Mouse (Mus musculus): ENCODE results near the gene Aifm2.
A peak's percentile ranks its signal among the peaks of the same experiment; 100 is the strongest.

The Aifm2 gene

DNA sequence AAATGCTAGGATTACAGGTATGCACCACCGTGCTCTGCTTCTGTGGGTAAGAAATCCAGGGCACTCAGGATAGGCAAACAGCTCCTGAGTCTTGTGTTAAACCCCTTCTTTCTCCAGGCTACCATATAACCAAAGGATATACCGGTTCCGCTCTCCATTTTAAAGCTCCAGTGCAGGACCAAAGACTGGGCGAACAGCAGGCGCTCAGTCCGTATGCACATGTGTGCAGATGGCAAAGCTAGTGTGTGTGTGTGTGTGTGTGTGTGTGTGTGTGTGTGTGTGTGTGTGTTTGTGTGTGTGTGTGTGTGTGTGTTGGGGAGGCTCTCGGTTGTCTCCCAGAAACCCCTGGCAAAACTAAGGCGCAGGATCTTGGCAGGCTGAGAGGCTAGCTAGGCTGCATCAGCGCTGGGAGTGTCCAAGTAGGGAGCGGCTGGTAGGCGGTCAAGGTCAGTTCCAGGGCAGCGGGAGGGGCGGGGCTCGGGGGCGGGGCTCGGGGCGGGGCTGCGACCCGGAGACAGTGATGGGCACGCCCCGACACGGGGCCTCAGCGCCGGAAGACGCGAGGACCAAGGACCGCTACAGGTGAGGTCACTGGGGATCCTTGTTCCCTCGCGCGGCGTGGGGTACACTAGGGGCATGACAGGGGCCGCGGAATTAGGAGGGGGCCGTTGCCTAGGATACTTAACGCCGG lies at the start of gene Aifm2:
TSS of gene Aifm2 (plus strand) at position 493 of the 691 bp plus-strand sequence.
- DNase-seq: no peak

DNA sequence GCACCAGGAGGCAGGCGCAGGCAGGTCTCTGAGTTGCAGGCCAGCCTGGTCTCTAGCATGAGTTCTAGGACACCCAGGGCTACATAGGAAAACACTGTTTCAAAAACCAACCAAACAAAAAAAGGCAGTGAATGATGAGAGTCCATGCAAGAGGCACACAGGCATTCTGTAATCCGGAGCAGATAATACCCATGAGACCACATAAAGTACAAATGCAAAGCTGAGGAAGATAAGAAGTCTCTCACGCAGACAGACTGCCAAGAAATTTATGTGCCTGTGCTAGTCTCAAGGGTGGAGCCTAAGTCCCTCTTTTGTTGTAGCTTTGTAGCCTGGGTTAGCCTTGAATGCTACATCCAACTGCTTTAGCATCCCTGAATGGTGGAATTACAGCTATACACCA lies 49.4 kb upstream of the Aifm2 start:
- no peak for DNase-seq

DNA sequence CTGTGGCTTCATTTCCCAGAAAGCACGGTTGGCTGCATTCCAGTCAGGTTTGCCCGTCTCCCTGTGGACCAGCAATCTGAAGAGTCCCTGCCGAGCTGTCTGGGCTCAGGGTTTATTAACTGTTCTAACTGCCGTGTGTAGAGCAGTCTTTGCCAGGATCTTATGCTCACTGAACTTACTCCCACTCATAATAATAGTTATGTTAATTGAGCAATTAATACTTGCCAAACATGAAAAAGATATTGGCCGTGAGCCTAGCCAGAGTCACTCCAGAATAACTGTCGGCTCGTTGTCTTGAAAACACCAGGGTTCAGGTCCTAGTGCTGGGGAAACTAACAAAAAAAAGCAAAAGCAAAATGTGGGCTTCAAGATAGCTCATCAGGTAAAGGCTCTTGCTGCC lies 45.8 kb upstream of the Aifm2 start:
- DNase-seq: no peak

DNA sequence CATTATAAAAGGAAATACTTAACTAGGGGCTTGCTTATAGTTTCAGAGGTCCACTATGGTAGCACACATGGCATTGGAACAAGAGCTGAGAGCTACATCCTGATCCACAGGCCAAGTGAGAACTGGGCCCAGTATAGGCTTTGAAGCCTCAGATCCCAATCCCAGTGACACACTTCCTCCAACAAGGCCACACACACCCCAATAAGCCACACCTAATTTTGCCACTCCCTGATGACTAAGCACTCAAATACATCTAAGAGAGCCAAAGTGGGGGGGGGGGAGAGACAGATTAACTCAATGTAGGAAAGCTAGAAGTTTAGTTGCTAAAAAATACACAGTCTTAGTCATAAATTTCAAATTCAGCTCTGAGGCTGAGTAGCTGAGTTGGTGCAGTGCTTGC lies 45.2 kb upstream of the Aifm2 start:
- no peak for DNase-seq

DNA sequence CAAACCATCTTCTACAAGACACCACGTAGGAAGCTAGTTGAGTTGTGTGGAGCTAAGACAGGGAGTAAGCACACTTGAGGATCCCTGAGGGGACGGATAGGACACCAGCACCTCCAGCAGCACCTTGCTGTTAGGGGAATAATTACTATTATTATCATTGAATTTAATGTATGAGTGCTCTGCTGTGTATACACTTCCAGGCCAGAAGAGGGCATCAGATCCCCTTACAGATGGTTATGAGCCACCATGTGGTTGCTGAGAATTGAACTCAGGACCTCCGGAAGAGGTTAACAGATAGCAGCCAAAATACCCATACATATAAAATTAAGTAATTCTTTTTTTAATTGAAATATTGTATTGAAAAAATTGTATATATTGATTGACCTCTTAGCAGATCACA lies 44.3 kb upstream of the Aifm2 start:
- no peak for DNase-seq

DNA sequence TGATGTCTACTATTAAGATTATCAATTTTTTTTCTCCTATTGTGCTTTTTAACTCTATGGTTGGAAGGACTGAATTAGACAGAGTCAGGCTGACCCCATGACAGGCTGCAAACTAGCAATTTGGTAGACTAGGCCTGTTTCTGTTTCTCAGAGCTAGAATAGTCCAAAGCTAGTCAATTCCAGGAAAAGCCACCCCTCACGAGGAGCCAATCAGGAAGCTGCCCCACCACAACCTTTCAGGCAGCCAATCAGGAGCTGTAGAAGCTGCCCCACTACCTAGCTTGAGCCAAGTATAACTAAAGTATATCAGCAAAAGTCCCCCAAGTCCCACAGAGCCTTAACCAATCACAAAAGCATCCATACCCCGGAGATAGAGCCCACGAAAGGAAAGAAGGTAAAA lies 39.1 kb upstream of the Aifm2 start:
- DNase-seq: no peak

DNA sequence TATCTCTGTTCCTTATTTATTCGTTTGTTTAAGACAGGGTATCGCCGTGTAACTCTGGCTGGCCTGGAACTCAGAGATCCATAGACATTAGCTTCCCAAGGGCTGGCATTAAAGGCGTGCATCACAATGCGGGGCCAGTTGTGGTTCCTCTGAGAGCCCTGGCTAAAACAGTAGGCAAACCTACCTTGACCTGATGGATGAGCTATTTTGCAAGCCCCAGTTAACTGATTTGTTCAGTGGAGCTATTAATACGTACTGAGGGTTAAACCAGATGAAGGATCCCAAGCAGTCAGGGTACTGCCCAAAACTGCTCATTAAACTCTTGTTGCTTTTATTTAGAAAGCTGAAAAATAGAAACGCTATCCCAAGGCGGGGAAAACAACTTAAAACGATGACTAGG lies 35.5 kb upstream of the Aifm2 start:
- no peak for DNase-seq

DNA sequence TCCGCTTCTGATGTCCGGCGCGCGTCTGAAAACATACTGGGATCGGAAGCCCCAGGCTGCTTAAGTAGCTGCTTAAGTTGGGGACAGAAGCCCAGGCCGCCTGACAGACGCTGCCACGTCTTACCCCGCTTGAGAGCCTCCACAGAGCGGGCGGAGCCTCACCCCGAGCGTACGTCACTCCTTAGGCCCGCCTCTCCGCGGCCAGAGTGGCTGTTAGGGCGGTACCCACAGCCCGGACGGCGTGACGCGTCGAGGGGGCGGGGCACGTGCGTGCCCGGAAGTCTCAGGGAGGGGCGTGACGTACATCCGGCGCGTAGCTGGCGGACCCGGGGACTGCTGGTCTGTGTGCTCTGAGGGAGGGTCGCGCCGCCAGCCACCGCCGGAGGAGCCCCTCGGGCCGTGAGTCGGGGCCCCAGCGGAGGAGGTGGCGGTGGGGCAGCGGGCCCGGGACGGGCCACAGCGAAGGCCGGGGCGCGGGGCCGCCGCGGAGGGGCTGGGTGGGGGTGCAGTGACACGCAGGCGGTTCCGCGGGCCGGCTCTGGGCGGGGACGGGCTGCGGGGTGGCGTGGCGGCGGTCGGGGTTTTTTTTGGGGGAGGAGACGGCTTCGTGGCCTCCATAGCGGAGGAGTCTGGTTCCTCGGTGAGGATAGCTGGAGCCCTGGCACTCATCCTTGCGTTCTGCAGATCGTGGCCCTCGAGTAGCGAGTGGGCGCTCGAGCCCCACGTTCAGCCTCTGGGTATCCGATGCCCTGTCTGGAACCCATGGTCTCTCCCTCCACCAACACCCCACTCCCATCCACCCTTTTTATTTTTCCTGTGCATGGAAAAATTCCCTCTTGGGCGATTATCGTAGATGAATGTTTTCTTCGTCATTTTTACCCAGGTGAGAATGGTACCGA lies 34.8 kb upstream of the Aifm2 start, which contains the start of gene Sar1a:
TSS of gene Sar1a (plus strand) at position 285 of the 899 bp plus-strand sequence.
- DNase-seq: peak; percentile 98

DNA sequence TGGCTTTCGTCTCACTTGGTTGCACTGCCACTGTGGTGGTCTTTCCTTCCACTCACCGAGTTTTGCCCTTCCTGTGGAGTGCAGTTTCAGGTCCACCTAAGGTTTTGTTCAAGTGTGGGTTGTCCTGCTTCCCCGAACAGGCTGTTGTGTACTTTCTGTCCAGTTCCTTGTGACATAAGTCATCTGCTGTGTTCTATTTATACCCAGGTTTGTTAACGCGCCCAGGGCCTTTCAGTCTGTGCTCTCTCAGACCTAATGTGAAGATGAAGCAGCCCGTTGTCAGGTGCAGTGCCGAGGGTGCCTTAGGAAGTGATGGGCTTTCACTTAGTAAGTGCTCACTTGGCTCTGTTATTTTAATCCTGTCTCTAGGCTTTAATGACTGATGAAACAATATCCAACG lies 25.7 kb upstream of the Aifm2 start:
- no peak for DNase-seq

DNA sequence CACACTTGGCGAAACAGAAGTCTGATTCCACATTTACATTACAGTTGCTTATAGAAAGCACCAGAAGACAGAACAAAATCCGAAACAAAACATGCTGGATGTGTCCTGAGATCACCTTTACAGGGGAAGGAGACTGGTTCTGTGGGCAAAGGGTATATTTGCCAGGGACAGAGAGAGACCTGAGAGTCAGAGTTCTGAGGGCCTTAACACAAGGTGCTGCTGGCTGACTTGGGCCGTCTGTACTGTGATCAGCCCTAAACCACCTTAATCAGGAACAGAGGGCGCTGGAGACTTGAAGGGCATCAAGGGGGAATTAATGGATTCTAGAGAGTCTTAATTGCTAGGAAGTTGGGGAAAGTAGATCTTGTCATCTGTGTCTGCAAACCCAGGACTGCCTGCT lies 21.5 kb upstream of the Aifm2 start:
- no peak for DNase-seq

DNA sequence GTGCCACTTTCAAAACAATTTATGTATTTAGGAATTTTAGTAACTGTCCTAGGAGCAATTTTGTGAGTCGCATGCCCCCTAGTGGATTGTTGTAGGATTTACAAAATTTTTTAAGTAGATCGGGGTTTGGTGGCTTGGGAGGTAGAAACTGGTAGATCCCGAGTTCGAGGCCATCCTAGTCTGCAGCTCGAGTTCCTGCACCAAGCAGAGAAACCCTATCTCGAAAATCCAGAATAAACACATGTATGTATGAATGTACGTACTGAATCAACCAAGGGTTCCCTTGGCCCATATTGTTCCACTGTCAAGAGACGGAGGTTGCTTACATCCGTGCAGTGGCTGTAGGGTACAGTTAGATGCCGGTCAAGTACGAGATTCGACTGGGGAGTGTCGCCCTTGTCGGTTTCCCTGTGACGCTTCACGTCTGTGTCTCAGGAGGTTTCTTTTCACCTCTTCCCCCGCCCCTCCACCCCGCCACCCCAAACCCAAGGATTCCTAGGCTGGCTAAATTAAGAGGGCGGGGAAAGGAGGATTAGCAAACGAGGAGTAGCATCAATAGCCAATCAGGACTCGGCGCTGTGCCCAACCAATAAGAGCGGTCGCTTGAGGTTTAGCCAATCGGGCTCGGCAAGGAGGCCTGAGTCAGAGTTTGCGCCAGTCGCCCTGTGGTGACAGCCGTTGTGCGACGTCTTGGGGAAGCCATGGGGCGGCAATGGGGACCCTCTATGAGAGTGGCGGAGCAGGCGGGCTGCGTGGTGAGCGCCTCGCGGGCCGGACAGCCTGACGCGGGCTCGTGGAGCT lies 20.0 kb upstream of the Aifm2 start, which contains the start of gene Tysnd1:
TSS of gene Tysnd1 (plus strand) at position 645 of the 801 bp plus-strand sequence.
- DNase-seq: peak; percentile 99

DNA sequence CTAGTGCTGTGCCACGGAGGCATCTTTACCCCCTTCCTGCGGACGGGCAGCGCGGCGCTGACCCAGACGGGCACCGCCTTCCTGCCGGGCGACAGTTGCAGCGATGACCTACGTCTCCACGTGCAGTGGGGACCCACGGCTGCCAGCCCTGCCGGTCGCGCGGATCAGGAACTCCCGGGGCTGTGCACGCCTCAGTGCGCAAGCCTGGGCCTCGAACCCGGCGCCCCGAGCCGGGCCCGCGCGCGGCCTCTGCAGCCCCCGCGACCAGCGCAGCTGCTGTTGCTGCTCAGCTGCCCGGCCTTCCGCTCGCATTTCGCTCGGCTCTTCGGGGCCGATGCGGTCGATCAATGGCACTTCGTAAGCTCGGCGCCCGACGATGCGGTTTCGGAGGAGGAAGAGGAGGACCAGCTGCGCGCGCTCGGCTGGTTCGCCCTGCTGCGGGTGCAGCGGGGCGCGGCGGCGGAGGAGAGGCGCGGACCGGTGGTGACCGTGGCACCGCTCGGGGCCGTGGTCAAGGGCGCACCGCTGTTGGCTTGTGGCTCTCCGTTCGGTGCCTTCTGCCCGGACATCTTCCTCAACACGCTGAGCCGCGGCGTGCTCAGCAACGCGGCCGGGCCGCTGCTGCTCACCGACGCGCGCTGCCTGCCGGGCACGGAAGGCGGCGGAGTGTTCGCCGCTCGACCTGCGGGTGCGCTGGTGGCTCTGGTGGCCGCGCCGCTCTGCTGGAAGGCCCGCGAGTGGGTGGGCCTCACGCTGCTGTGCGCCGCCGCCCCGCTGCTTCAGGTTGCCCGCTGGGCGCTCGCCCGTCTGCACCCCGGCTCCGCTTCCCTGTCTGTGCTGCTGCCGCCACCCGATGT lies 19.1 kb upstream of the Aifm2 start:
- peak; percentile 23 for DNase-seq

DNA sequence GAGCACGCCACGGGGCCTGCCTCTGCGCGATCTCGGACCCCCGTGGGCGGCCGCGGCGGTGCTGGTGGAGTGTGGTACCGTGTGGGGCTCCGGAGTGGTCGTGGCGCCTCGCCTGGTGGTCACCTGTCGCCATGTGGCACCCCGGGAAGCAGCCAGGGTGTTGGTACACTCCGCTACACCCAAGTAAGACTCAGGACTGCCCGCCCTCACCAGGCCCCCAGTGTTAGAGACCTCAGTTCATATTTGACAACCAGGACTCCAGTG lies 18.6 kb upstream of the Aifm2 start:
- DNase-seq: no peak

DNA sequence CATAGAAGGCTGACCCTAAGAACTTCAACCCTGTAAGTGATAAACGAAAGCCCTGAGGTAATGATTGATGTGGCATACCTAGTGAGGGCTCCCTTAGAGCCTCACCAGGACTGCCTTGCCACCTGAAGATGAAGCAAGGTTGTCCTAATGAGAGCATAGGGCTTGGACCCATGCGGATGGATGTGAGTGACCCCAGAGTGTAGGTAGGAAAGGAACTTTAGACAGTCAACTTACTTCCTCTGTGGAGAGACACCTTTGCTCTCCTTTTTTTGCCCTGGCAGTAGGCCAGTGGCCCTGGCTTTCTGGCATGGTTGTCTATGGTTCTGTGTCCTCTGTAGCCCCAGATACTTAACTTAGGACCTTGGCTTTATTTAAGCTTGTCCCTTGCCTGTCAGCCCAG lies 18.0 kb upstream of the Aifm2 start:
- no peak for DNase-seq

DNA sequence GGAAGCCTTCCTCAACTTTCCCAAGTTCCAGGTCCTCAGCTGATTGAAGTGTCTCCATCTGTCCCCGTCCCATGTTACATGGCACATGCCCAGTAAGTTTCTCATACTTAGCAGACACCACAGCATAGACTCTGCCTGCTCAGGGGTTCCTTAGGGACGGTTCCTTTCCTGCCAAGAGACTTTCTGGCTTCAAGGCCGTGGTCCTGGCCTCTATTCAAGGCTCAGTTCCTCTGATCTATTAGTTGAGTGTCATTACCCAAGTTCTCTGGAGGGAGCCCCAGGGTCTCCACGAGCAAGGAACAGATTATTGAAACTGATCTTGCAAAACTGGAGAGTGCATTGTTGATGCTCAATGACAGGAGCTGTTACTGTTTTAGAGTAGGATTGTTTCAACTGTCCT lies 10.4 kb upstream of the Aifm2 start:
- DNase-seq: no peak

DNA sequence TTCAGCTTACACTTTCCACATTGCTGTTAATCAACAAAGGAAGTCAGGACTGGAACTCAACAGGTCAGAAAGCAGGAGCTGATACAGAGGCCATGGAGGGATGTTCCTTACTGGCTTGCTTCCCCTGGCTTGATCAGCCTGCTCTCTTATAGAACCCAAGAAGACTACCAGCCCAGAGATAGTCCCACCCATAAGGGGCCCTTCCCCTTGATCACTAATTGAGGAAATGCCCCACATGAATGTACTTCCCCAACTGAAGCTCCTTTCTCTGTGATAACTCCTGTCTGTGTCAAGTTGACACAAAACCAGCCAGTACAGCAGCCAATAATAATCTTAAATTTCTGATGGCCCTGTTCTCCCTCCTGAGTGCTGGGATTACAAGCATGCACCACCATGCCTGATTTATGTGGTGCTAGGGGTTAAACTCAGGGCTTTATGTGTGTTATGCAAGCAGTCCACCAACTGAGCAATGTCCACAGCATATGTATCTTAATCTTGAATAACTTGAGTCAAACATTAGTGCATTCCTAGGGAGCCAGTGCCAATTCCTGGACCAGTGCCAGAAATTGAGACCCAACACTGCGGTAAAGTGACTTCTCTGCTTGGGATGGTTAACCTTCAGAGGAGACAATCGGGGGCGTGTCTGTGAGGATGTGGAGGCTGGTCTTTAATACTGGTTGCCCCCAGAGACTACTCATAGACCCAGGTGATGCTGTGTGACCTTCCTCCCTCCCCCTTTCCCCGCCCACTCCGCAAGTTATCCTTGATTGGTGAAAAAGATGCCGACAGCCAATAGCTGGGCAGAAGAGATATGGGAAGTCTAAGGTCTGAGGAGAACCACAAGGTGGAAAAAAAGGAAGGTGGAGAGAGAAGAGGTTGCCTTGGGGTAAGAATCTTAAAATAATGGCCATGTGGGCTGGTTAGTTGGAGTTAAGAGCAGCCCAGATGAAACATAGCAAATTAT lies 8.4 kb upstream of the Aifm2 start:
- DNase-seq: no peak

DNA sequence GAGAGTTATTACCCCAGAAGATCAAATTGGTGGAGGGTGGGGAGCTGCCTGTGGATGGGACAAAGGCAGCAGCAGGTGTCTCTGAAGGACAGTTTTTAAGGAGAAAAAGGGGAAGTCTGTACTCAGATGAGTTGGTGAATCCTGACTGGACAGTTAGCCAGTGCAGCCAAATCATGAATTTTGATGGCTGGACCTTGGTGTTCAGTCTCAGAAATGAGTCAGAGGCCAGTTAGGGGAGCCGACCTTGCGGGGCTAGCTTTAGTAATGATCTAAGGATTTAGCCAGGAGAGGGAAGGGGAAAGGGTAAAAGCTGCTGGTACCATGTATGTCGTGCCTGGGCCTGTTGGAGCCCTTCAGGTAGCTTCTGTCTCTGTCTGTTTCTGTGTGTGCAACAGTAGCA lies 1.5 kb upstream of the Aifm2 start:
- no peak for DNase-seq

DNA sequence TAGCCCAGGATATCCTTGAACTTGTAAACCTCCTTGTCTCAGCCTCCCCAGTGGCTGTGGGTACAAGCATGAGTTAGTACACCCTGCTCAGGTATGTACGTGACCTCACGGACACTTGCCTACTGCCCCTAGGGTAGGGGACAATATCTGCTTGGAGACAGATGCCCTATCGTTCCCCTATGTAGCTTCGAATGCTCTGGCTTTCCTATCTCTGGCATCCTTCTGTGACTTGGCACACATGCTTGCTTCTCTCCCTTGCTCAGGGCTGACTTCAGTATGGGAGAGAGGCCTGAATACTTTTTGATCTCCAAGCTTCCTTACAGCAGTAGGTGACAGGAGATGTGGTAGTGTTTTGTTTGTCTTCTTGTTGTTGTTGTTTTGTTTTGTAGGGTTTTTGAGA lies 917 bp upstream of the Aifm2 start:
- no peak for DNase-seq

DNA sequence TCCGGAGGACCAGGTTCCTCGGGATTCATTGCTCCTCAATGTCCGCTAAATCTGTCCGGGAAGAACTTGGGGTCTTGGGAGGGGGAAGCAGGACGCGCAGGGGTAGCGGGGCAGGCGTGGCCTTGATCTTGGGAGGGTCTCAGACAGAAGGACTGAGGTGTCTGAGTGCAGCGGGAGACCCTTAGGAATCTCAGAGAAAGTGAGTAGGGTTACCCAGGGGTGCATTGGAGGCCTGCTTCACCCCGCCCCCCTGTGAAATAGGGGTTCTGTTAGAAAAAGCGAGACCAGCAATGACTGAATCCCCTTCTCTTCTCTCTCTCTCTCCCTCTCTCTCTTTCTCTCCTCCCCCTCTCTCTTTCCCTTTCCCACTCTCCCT lies 387 bp downstream of the Aifm2 start:
- no peak for DNase-seq

DNA sequence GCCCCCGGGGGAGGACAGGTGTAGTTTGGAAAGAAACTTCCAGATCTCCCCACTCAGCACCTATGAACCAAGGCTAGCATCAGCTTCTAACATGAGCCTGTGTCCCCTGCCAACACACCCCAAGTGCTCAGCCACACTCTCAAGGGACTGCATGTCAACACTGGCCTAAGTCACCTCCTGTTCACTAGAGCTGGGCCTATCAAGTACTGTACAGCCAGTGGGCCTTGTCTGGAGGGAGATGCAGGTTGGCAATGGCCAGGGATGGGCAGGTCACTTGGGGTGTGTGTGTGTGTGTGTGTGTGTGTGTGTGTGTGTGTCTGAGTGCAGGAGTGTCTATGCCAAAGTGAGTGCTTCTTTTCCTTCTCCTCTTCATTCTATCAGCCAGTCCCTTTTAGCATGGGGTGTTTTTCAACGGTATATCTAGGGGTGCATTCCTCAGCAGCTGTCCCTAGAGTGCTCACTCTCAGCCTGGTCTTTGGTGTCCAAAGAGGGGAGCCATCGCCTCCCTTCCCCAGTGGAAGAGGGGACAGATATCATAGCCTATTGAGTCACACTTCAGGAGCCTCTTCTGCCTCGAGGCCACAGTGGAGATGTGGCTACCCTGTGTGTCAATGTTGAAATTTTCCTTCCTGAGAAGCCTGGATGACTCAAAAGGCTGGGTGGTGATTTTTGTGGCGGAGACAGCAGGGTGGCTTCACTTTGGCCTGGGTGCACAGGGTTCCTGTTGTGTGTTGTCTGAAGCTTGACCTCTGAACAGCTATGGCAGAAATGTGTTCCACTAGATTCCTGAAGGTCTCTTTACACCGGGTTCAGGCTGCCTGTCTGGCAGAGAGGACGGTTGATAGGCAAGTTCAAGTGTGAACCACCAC lies 1.2 kb downstream of the Aifm2 start:
- no peak for DNase-seq

All from right cerebral cortex, postnatal 14 days (tissue).